In the genomic region with DNA sequence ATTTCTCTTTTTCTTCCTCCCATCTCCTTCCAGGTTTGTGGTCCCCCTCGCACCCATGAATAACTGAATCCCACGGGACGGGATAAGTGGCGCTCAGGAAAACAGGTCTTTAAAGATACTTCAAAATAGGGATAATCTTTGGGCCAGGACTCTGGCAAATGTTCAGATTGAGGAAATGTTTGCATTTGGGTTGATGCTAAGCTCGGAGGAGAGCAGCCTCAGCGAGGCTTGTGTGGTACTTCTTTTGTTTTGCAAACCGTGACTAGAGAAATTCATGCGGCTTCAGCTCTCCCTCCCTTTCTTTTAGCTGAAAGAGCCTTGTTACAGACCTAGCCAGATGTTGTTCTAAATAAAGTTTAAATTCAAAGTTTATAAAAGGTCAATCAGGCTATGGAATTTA, we compare ENCODE assay signal across 4 mouse cellular contexts. TPM values are rescaled to one million over a fixed set of nuclear protein-coding genes. Genes with fewer than 3 reads are reported as not detected.
"Had no signal": no experiment of that assay in that cellular context is flagged by ENCODE, and none has a peak within 500 bp of the region (broad histone marks: within the 10 kb centered on the region; RNA-seq: fewer than 3 reads in every experiment).

No protein-coding gene starts in this region.

RNA-seq across cellular contexts. Expression of gene Akr1c6, which starts 57.5 kb away (rescaled TPM):
- polyA plus RNA-seq: large intestine, adult 2 months; limb, embryonic 13.5 days; lung, embryonic 16.5 days; stomach, postnatal 0 days had no signal
